Mouse (Mus musculus) heart, embryonic 16.5 days (tissue): ENCODE measurements around the gene Cers5. TPM values are rescaled to one million over a fixed set of nuclear protein-coding genes. Genes with fewer than 3 reads are reported as not detected.

ENCODE experiments used
- ATAC-seq: fragments of 200-750 bp; cut with Nextera tagmentation; replicated peaks from 2 replicates; pipeline ENCODE4 v1.8.0; 2017; ENCODE audit warnings: moderate number of reproducible peaks; ENCODE audit not compliant: insufficient read depth, low FRiP score; ENCODE audit errors: extremely low read depth
- H3K27ac ChIP-seq: fragments of 300-500 bp; sonication (generic); 2 replicates; pipeline ENCODE4 v1.5.1; 2014; ENCODE audit warnings: mild to moderate bottlenecking, low read length, control low read depth, moderate library complexity
- H3K27me3 ChIP-seq: fragments of 300-500 bp; sonication (generic); 2 replicates; pipeline ENCODE4 v1.6.1; 2014; ENCODE audit warnings: low read length, mixed read lengths; ENCODE audit not compliant: control insufficient read depth, insufficient read depth
- H3K36me3 ChIP-seq: fragments of 300-500 bp; sonication (generic); 2 replicates; pipeline ENCODE4 v1.6.1; 2014; ENCODE audit not compliant: control insufficient read depth, insufficient read depth
- H3K4me1 ChIP-seq: fragments of 300-500 bp; sonication (generic); 2 replicates; pipeline ENCODE4 v1.6.1; 2014; ENCODE audit warnings: low read length, mixed read lengths; ENCODE audit not compliant: control insufficient read depth, insufficient read depth
- H3K4me2 ChIP-seq: fragments of 300-500 bp; sonication (generic); 2 replicates; pipeline ENCODE4 v1.6.1; 2014; ENCODE audit warnings: low read depth, mild to moderate bottlenecking, control low read depth, low read length
- H3K4me3 ChIP-seq: fragments of 300-500 bp; sonication (generic); 2 replicates; pipeline ENCODE4 v1.5.1; 2014; ENCODE audit warnings: mild to moderate bottlenecking, control low read depth, low read length
- H3K9ac ChIP-seq: fragments of 300-500 bp; sonication (generic); 2 replicates; pipeline ENCODE4 v1.6.1; 2014; ENCODE audit warnings: low read length, control low read depth
- H3K9me3 ChIP-seq: fragments of 300-500 bp; sonication (generic); replicated peaks from 2 replicates; pipeline ENCODE4 v1.6.1; 2016; ENCODE audit warnings: low read length; ENCODE audit not compliant: control insufficient read depth
- WGBS: fragments of 180-500 bp; shearing (Covaris S2); extraction: QIAGEN DNeasy Blood & Tissue Kit; methylation state at CpG from one replicate; pipeline ENCODE4 v1.1.7; 2014; 5-methylcytosine and 5-hydroxymethylcytosine counted together
- polyA plus RNA-seq: library from polyadenylated mRNA; unstranded; fragments of >200 nt; fragmentation: Nextera tagmentation; extraction: Ambion mirVana; gene quantifications from 2 replicates; pipeline ENCODE4 v1.2.1, GENCODE M21; 2015

Cers5 gene
- polyA plus RNA-seq, 1 experiment from 2014 or later = 50.7 TPM

DNA sequence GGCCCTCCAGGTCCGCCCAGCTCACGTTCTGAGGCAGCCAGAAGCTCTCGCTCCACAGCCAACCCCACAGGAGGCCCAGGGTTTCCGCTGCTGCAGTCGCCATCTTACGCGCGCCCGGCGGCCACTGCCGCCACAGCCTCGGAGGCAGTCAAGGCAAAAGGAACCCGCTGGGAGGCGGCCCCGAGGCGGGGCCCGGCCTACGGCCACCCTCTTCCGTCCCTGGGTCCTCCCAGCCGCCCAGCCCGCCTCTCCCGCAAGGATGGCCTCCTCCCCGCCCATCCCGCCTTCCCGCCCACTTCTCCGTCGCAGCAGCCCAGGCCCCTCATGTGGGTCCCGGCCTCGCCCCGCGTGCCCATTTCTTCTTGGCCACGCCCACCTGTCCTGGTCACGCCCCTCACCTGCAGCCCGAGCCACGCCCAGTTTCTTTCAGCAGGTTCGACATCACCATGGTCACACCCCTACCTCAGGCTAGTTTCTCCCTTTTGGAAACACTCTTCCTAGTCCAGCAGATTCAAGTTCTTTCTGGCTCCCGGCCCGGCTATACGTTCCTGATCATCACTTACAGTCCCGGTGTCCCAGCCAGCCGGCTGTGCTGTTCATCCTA is 306 bp downstream of the Cers5 start:
- peak; percentile 91 for ATAC-seq
- no peaks in the 10 kb centered on the region for H3K9me3 ChIP-seq
- H3K4me3 ChIP-seq = peak overlapping the region; percentile 69
- WGBS = 0% methylated on average over 33 of the region's 41 CpGs
- 0 out of 2 replicates have a peak, but pooled peaks cover 4% of the 10 kb centered on the region for H3K4me1 ChIP-seq
- peak overlapping the region; percentile 80 for H3K27ac ChIP-seq
- peak overlapping the region; percentile 86 for H3K9ac ChIP-seq
- H3K4me2 ChIP-seq = peak overlapping the region; percentile 73
- no peaks in the 10 kb centered on the region for H3K36me3 ChIP-seq
- H3K27me3 ChIP-seq = no peaks in the 10 kb centered on the region

DNA sequence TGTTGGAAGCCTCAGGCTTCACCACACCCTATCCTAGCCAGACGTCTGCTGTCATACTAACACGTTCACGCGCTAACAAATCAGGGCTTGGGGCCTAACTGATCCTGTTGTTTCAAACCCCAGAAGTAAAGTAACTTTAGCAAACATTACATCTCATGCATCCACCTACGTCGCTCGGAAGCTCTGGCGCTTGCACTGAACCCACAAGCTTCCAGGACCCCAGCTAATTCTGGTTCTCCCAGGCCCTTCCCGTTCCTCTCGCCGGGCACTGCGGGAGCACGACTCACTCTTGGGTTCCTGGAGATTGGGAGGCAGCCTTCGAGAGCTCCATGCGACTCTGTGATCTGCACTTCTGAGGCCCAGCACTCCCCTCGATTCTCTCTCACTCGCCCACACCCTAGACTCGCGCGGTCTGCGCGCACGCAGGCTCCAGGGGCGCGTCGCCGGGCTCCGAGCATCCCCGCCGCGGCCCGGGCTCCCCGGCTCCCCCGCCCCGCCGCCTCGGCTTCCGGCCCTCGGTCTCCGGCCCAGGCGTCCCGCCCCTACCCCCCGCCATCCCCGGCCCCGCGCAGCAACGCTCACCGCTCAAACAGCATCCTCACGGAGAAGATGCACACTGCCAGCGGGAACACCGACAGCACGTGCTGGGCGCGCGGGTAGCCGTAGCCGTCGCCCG is 946 bp downstream of the Cers5 start:
- under 1% methylated on average over 59 of the region's 59 CpGs for WGBS
- Histone ChIP-seq H3K4me1 (0 out of 2 replicates have a peak, but pooled peaks cover 4% of the 10 kb centered on the region), H3K27me3 (no peaks in the 10 kb centered on the region), H3K4me2 (peak overlapping the region; percentile 73), H3K27ac (peak overlapping the region; percentile 80), H3K9me3 (no peaks in the 10 kb centered on the region), H3K4me3 (peak overlapping the region; percentile 69), H3K36me3 (no peaks in the 10 kb centered on the region), H3K9ac (peak overlapping the region; percentile 86)
- ATAC-seq = peak; percentile 65

DNA sequence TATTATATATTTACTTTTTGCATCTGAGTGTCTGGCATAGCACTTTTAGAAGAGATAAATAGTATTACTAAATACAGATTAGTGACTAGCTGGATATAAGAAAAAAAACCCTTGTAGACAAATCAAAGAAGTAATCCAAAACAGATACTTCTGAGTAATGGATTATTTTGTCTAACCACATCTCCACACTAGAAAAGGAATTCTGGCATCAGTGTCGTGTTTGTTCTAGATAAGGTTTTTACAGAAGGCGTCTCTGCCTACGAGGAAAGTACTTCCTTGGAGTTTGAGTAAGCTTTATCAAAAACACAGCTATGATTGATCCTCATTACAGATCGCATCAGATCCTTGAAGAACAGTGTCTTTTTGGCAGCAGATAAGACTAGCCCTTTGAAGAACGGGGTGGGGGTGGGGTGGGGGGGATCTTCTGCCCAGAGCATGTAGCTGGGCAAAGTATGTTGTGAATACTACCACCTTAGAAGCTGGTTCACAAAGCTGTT is 1.6 kb downstream of the Cers5 start:
- Histone ChIP-seq H3K36me3 (no peaks in the 10 kb centered on the region), H3K9ac (peak overlapping the region; percentile 86), H3K27ac (no peak overlapping the region; the same call in 1 of the 2 replicates), H3K4me1 (0 out of 2 replicates have a peak, but pooled peaks cover 4% of the 10 kb centered on the region), H3K27me3 (no peaks in the 10 kb centered on the region), H3K4me2 (peak overlapping the region; percentile 73), H3K9me3 (no peaks in the 10 kb centered on the region), H3K4me3 (peak overlapping the region; percentile 69)
- ATAC-seq = no peak
- 13% methylated on average over 5 of the region's 5 CpGs for WGBS

DNA sequence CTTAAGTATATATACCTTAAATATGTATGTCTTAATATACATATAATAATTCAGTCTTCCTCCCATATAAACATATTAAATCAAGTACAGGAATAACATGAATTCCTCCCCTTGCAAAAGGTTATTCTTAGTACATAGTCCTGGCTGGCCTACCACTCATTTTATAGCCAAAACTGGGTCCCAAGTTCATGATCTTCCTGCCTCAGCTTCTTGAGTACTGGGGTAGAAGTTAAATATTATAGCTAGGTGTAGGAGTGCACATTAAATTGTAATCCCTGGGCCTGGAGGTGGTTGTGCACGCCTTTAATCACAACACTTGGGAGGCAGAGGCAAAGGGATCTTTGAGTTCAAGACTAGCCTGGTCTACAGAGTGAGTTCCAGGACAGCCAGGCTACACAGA is 3.9 kb downstream of the Cers5 start:
- Histone ChIP-seq H3K36me3 (no peaks in the 10 kb centered on the region; the same call in 1 of the 2 replicates), H3K4me2 (no peak overlapping the region), H3K9me3 (no peaks in the 10 kb centered on the region), H3K27me3 (no peaks in the 10 kb centered on the region), H3K4me3 (no peak overlapping the region), H3K27ac (no peak overlapping the region), H3K9ac (no peak overlapping the region), H3K4me1 (0 out of 2 replicates have a peak, but pooled peaks cover 4% of the 10 kb centered on the region)
- no peak for ATAC-seq
- 81% methylated on average over 1 of the region's 1 CpGs for WGBS

DNA sequence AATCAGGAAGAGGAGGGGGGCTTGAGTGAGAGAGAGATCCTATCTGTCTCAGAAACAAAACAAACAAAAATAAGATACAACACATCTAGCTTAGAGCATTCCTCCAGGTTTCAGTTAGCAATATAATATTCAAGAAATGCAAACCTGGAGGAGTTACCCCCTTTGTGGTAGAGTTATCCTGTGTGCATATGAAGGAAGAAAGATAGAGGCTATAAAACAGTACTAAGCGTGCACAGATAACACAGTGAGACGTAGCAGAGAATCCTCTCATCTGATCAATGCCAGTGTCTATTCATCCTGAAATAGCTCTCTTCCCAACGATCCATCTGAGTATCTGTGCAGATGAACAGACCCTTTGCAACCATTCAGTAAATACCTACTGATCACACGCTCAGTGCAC is 5.2 kb downstream of the Cers5 start:
- Histone ChIP-seq H3K9ac (no peak overlapping the region), H3K4me1 (0 out of 2 replicates have a peak, but pooled peaks cover 4% of the 10 kb centered on the region), H3K27ac (no peak overlapping the region), H3K27me3 (no peaks in the 10 kb centered on the region), H3K36me3 (no peaks in the 10 kb centered on the region; the same call in 1 of the 2 replicates), H3K9me3 (no peaks in the 10 kb centered on the region), H3K4me2 (no peak overlapping the region), H3K4me3 (no peak overlapping the region)
- WGBS = 74% methylated on average over 4 of the region's 4 CpGs
- no peak for ATAC-seq

DNA sequence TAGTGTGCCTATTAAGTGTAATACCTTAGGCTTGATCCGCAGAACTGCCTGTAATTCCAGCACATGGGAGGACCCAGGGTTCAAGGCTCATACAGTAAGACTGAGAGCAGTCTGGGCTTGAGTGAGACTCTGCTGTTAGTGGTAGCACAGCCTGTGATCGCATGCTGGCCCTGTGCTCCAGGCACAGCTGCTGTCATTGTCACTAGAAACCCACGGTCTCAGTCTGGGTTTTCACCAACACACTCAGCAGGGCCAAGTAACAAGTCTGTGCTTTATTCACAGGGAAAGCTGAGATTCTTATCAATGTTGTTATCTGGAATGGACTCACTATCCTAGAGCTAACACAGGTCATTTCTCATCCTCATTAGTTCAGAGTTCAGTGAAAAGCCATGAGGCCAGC is 18.5 kb downstream of the Cers5 start:
- 66% methylated on average over 3 of the region's 3 CpGs for WGBS
- H3K9me3 ChIP-seq = no peaks in the 10 kb centered on the region
- H3K4me2 ChIP-seq = no peak overlapping the region
- 0 out of 2 replicates have a peak, but pooled peaks cover 2% of the 10 kb centered on the region for H3K4me1 ChIP-seq
- H3K27ac ChIP-seq = no peak overlapping the region
- no peaks in the 10 kb centered on the region for H3K36me3 ChIP-seq
- H3K27me3 ChIP-seq = no peaks in the 10 kb centered on the region
- no peak overlapping the region for H3K9ac ChIP-seq
- ATAC-seq = no peak
- H3K4me3 ChIP-seq = no peak overlapping the region

DNA sequence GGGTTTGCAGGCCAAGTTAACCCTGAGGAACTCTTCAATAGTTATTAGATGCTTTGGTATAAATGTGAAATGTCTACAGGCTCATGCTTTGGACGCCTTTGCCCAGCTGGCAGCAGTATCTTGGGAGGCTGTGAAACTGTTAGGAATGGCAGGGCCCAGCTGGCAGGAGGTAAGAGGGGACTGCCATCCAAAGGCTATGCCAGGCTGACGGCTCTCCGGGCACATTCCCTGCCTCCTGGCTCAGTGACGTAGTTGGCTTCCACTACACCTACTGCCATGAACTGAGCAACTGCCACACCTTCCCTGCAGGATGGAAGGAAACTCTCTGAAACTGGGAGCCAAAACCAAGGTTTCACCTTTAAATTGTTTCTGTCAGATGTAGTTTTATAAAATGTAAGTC is 32.5 kb downstream of the Cers5 start:
- no peak for ATAC-seq
- Histone ChIP-seq H3K4me3 (no peak overlapping the region), H3K27me3 (no peaks in the 10 kb centered on the region), H3K9ac (no peak overlapping the region), H3K9me3 (no peaks in the 10 kb centered on the region), H3K27ac (no peak overlapping the region), H3K4me1 (no peaks in the 10 kb centered on the region), H3K36me3 (peaks cover 29% of the 10 kb centered on the region), H3K4me2 (no peak overlapping the region)
- WGBS = 89% methylated on average over 4 of the region's 4 CpGs

DNA sequence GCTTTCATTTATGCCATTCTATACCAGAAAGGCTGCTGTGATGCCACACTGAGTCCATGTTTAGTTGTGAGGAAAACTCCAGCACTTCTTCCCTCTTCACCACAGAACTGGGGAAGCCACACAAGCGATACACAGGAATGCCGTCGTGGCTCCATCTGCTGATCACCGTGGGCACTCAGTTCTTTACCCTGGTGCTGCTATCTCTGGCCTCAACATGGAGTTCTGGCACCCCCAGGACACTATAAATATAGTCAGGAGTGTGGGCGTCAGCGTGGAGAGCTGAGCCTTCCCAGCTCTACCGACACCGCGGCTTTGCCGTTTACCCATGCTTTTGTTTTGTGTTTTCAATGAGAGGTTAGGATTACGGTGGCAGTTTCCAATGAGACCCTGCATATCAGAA is 36.0 kb downstream of the Cers5 start:
- Histone ChIP-seq H3K36me3 (peaks cover 35% of the 10 kb centered on the region), H3K4me1 (no peaks in the 10 kb centered on the region), H3K4me2 (no peak overlapping the region), H3K9ac (no peak overlapping the region), H3K27me3 (no peaks in the 10 kb centered on the region), H3K27ac (no peak overlapping the region), H3K4me3 (no peak overlapping the region), H3K9me3 (no peaks in the 10 kb centered on the region)
- 67% methylated on average over 11 of the region's 11 CpGs for WGBS
- ATAC-seq = no peak

DNA sequence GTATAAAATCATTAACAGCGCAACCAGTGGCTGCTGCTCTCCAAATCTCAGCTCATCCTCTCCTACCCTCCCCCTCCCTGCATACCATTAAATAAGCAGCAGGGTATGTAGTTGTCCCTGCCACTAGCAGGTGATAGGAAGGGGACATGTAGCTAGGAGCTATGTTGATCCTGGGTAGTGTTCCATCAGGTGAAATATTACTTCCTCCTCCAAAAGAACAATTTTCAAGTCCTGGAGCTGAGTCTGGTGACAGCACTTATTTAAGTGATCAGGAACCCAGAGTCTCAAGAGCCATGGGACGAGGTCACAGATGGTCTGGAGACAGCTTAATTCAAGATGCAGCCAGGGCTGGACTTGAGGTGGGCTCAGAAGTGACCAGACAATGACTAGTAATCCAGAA is 37.1 kb downstream of the Cers5 start:
- Histone ChIP-seq H3K9ac (no peak overlapping the region), H3K4me1 (no peaks in the 10 kb centered on the region), H3K4me3 (no peak overlapping the region), H3K36me3 (peaks cover 33% of the 10 kb centered on the region), H3K27ac (no peak overlapping the region), H3K27me3 (no peaks in the 10 kb centered on the region), H3K4me2 (no peak overlapping the region), H3K9me3 (no peaks in the 10 kb centered on the region)
- 94% methylated on average over 2 of the region's 2 CpGs for WGBS
- ATAC-seq = no peak
